9 mouse cellular contexts compared by ENCODE assay signal in the genomic region with DNA sequence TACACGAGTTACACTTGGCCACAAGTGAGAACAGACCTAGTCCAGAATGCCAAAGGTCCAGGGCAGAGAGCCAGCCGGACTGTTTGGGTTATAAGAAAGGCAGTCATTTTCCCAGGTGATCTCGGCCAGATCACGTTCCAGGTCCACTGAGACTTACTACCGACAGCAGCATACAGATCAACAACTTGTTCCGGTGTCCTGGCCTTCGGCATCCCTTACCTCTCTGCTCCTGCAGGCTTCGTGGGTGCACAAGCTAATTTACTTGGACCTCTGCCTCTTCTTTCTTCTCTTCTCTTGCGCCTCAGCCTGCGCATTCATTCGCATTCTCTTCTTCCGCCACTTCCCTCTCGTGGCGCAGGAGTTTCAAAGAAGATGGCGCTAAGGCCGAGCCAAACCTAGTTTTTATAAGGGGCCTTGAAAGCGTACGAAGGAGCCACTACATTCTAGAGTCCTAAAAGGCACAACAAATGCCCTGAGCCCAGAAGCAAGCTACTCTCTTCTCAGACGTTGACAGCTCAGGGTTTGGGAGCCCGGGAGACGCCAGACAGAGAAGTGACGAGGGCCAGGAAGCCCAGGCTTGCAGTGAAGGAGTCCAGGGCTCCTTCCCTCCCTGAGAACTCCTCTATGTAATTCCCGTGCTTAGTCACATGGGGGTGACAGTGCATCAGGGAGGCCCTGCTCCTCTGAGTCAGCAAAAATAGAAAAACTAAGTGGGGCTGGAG. TPM values are rescaled to one million over a fixed set of nuclear protein-coding genes. Genes with fewer than 3 reads are reported as not detected.
A peak's percentile ranks its signal among the peaks of the same experiment; 100 is the strongest.
DNase-seq lines count a peak whose midpoint lies in the region; ATAC-seq lines count a peak whose summit lies in the region.
"Had no signal": no experiment of that assay in that cellular context is flagged by ENCODE, and none has a peak within 500 bp of the region (broad histone marks: within the 10 kb centered on the region; RNA-seq: fewer than 3 reads in every experiment).

No protein-coding gene starts in this region.

- no peaks in the 10 kb centered on the region for H3K36me3 ChIP-seq in hindbrain, embryonic 13.5 days
- no peaks in the 10 kb centered on the region for H3K36me3 ChIP-seq in lung, embryonic 16.5 days (ENCODE audit: control insufficient read depth, insufficient read depth, low read length)

- H3K27ac ChIP-seq in hindbrain, embryonic 13.5 days = peak overlapping the region; percentile 85
- peak overlapping the region; percentile 95 for H3K27ac ChIP-seq in lung, embryonic 16.5 days (ENCODE audit: low read length)

- peaks cover 8% of the 10 kb centered on the region; the same call in 1 of the 2 replicates for H3K4me1 ChIP-seq in hindbrain, embryonic 13.5 days (replicated peaks)
- no peaks in the 10 kb centered on the region; the same call in 1 of the 2 replicates for H3K4me1 ChIP-seq in lung, embryonic 16.5 days (replicated peaks; ENCODE audit: control insufficient read depth, insufficient read depth, low read length)

- ATAC-seq in hindbrain, embryonic 13.5 days (ENCODE audit: low FRiP score) = peak; percentile 52
- ATAC-seq in lung, embryonic 16.5 days (ENCODE audit: low read depth) = peak; percentile 92

- H3K9me3 ChIP-seq in hindbrain, embryonic 13.5 days = no peaks in the 10 kb centered on the region
- no peaks in the 10 kb centered on the region for H3K9me3 ChIP-seq in lung, embryonic 16.5 days (ENCODE audit: control insufficient read depth, low read length)

- H3K4me2 ChIP-seq in hindbrain, embryonic 13.5 days = peak overlapping the region; percentile 53
- peak overlapping the region; percentile 54 for H3K4me2 ChIP-seq in lung, embryonic 16.5 days (ENCODE audit: low read depth, low read length)

- 4% methylated on average over 23 of the region's 23 CpGs for WGBS in hindbrain, embryonic 13.5 days
- WGBS in lung, embryonic 16.5 days = 2% methylated on average over 23 of the region's 23 CpGs

- peak overlapping the region; percentile 27 for H3K4me3 ChIP-seq in hindbrain, embryonic 13.5 days
- H3K4me3 ChIP-seq in lung, embryonic 16.5 days (ENCODE audit: low read length) = peak overlapping the region; percentile 52
- H3K4me3 ChIP-seq: myocyte had no signal

- peak overlapping the region; percentile 57 for H3K9ac ChIP-seq in hindbrain, embryonic 13.5 days
- peak overlapping the region; percentile 70 for H3K9ac ChIP-seq in lung, embryonic 16.5 days (ENCODE audit: low read length)

- peak; percentile 48 for DNase-seq in adipocyte (ENCODE audit: low spot score)
- peak; percentile 56 to 65 for DNase-seq in cerebellum, postnatal 36 days
- peak; percentile 70 to 75 for DNase-seq in frontal cortex, postnatal 36 days (ENCODE audit: low spot score in 2 of 2)
- peak; percentile 60 to 63 for DNase-seq in layer of hippocampus, postnatal 14 days (ENCODE audit: low spot score in 2 of 2)
- DNase-seq in ovary, adult 18-20 months (ENCODE audit: low spot score) = peak; percentile 76
- peak; percentile 32 for DNase-seq in thymus, postnatal 25 days

- 0 out of 2 replicates have a peak, but pooled peaks cover 4% of the 10 kb centered on the region for H3K27me3 ChIP-seq in hindbrain, embryonic 13.5 days
- H3K27me3 ChIP-seq in lung, embryonic 16.5 days (ENCODE audit: control insufficient read depth, insufficient read depth, low read depth, low read length) = no peaks in the 10 kb centered on the region

RNA-seq across cellular contexts. Expression of a gene that starts 27.2 kb away (rescaled TPM):
- polyA plus RNA-seq in hindbrain, embryonic 13.5 days (2015; fragmentation: Nextera tagmentation; extraction: Ambion mirVana) = 70.7 and 73.5 TPM in 2 replicates
- 100 to 1,000 TPM; 143 to 145 TPM for total RNA-seq in layer of hippocampus, postnatal 14 days (2021)
- 50.7 and 56.2 TPM in 2 replicates for polyA plus RNA-seq in lung, embryonic 16.5 days (2015; fragmentation: Nextera tagmentation; extraction: Ambion mirVana)

RNA-seq across cellular contexts. Expression of a gene that starts 29.9 kb away (rescaled TPM):
- 1.1 and 2.0 TPM in 2 replicates for polyA plus RNA-seq in hindbrain, embryonic 13.5 days (2015; fragmentation: Nextera tagmentation; extraction: Ambion mirVana)
- under 1 TPM; 0.18 to 0.45 TPM for total RNA-seq in layer of hippocampus, postnatal 14 days (2021)
- 26.3 and 27.7 TPM in 2 replicates for polyA plus RNA-seq in lung, embryonic 16.5 days (2015; fragmentation: Nextera tagmentation; extraction: Ambion mirVana)

RNA-seq across cellular contexts. Expression of a gene that starts 49.0 kb away (rescaled TPM):
- polyA plus RNA-seq in hindbrain, embryonic 13.5 days (2015; fragmentation: Nextera tagmentation; extraction: Ambion mirVana) = not detected in 2 replicates
- not detected for total RNA-seq in layer of hippocampus, postnatal 14 days (2021)
- not detected in 2 replicates for polyA plus RNA-seq in lung, embryonic 16.5 days (2015; fragmentation: Nextera tagmentation; extraction: Ambion mirVana)
- polyA plus RNA-seq: myocyte had no signal

Comparison
In these comparisons a context has a peak if more than half of its experiments do, and no peak if none do; other contexts are left out.
1. Peak in every context shown above with its lines: DNase-seq, ATAC-seq, H3K4me3 ChIP-seq and H3K27ac ChIP-seq.